ENCODE assay signal across 12 mouse cellular contexts in genomic region chr11:110028913-110029695, GRCm38 (mm10). TPM values are rescaled to one million over a fixed set of nuclear protein-coding genes. Genes with fewer than 3 reads are reported as not detected.
DNase-seq lines count a peak whose midpoint lies in the region; ATAC-seq lines count a peak whose summit lies in the region.
"Had no signal": no experiment of that assay in that cellular context is flagged by ENCODE, and none has a peak within 500 bp of the region (broad histone marks: within the 10 kb centered on the region; RNA-seq: fewer than 3 reads in every experiment).

No protein-coding gene starts in this region.

- H3K27me3 ChIP-seq in liver, embryonic 11.5 days (replicated peaks; ENCODE audit: control insufficient read depth, insufficient read depth, low read length) = no peaks in the 10 kb centered on the region
- H3K27me3 ChIP-seq: embryonic facial prominence, embryonic 12.5 days had no signal

- WGBS in liver, embryonic 11.5 days = 56% methylated on average over 7 of the region's 7 CpGs

- H3K4me3 ChIP-seq in liver, embryonic 11.5 days (ENCODE audit: low read depth, low read length) = no peak overlapping the region
- H3K4me3 ChIP-seq: embryonic facial prominence, embryonic 12.5 days had no signal

- DNase-seq in urinary bladder, postnatal 14 days (ENCODE audit: low spot score) = peak; percentile 26
- no peak for DNase-seq in urinary bladder, postnatal 4 days (ENCODE audit: low spot score in 2 of 2)
- DNase-seq in heart, postnatal 25 days (ENCODE audit: low spot score) = peak; percentile 16
- no peak for DNase-seq in liver, embryonic 11.5 days (ENCODE audit: low spot score)
- peak; percentile 15 for DNase-seq in yolk sac, embryonic 10.5 days (ENCODE audit: low spot score)
- DNase-seq in cerebellum, adult 9-11 months = no peak
- DNase-seq in left cerebral cortex, postnatal 25 days (ENCODE audit: low spot score in 2 of 2) = no peak
- DNase-seq in c-Kit-positive CD71-positive TER-119-positive erythroid progenitor cells, embryonic 14.5 days (ENCODE audit: low spot score) = no peak
- DNase-seq: retina, postnatal 1 day had no signal

- intact Hi-C loops in heart, postnatal 25 days (cut with DNase I) = no loop called here
- intact Hi-C loops in left cerebral cortex, postnatal 25 days (cut with DNase I) = no loop called here

- H3K27ac ChIP-seq in liver, embryonic 11.5 days (ENCODE audit: low read depth, low read length) = no peak overlapping the region
- H3K27ac ChIP-seq: embryonic facial prominence, embryonic 12.5 days; macrophage had no signal

- no peaks in the 10 kb centered on the region for H3K4me1 ChIP-seq in liver, embryonic 11.5 days (replicated peaks; ENCODE audit: control insufficient read depth, insufficient read depth, low read length)
- H3K4me1 ChIP-seq: embryonic facial prominence, embryonic 12.5 days had no signal

- H3K36me3 ChIP-seq in liver, embryonic 11.5 days (ENCODE audit: control insufficient read depth, insufficient read depth, low read length) = no peaks in the 10 kb centered on the region
- H3K36me3 ChIP-seq: embryonic facial prominence, embryonic 12.5 days had no signal

- peak; percentile 29; the same call in 1 of the 2 replicates for ATAC-seq in liver, embryonic 11.5 days (replicated peaks; ENCODE audit: low FRiP score)

- no peaks in the 10 kb centered on the region for H3K9me3 ChIP-seq in liver, embryonic 11.5 days (ENCODE audit: control insufficient read depth, low read length)
- H3K9me3 ChIP-seq: embryonic facial prominence, embryonic 12.5 days had no signal

- no peak overlapping the region for H3K4me2 ChIP-seq in liver, embryonic 11.5 days
- H3K4me2 ChIP-seq: embryonic facial prominence, embryonic 12.5 days had no signal

- no peak overlapping the region for H3K9ac ChIP-seq in liver, embryonic 11.5 days (ENCODE audit: low read depth, low read length)
- H3K9ac ChIP-seq: embryonic facial prominence, embryonic 12.5 days had no signal

RNA-seq across cellular contexts. Expression of gene Abca8b, which starts 33.5 kb away (rescaled TPM):
- total RNA-seq in heart, postnatal 25 days (2021) = 1 to 10 TPM; 6.6 to 8.5 TPM
- 6.1 TPM in 2 replicates for polyA plus RNA-seq in liver, embryonic 11.5 days (2014; fragmentation: Nextera tagmentation; extraction: Ambion mirVana)
- 10 to 100 TPM in 1 of 2 experiments, 1 to 10 TPM in 1; 9.4 to 10.4 TPM for total RNA-seq in left cerebral cortex, postnatal 25 days (2021)
- total RNA-seq: hematopoietic stem cell, adult 5-6 weeks had no signal

Comparison
In these comparisons a context has a peak if more than half of its experiments do, and no peak if none do; other contexts are left out.
1. DNase-seq: peak in urinary bladder, postnatal 14 days (single experiment), heart, postnatal 25 days (single experiment) and yolk sac, embryonic 10.5 days (single experiment); none in urinary bladder, postnatal 4 days (0 of 2), liver, embryonic 11.5 days (single experiment), cerebellum, adult 9-11 months (single experiment), left cerebral cortex, postnatal 25 days (0 of 2) and c-Kit-positive CD71-positive TER-119-positive erythroid progenitor cells, embryonic 14.5 days (single experiment).